Mouse (Mus musculus) midbrain, embryonic 10.5 days (tissue): ENCODE measurements at regions not wholly inside any gene's neighbourhood (a gene's known extent, or its start where the extent isn't known, plus 50 kb on each side); places are given as distances from the start of the nearest gene placed in this dataset. TPM values are rescaled to one million over a fixed set of nuclear protein-coding genes. Genes with fewer than 3 reads are reported as not detected.

Source experiments
- microRNA counts: library from miRNA; unstranded; fragments of <30 nt; microRNA quantifications from one replicate; lab custom pipeline; 2017
- microRNA-seq: library from miRNA; unstranded; fragments of <30 nt; microRNA quantifications from one replicate; pipeline ENCODE4, GENCODE M21; 2017

MicroRNAs encoded in the stretch of these regions (microRNA counts, 519-probe panel; counts per million panel counts)
- microRNA mmu-miR-466j (lab: Ali Mortazavi, UCI), result not detected

Small RNAs in the stretch of these regions (microRNA-seq; reads per million reads assigned to microRNA genes)
- not detected for gene Mir466j
- gene Mir6408, result not detected
